Mouse (Mus musculus): ENCODE data around the gene Ceacam1. TPM values are rescaled to one million over a fixed set of nuclear protein-coding genes. Genes with fewer than 3 reads are reported as not detected.
"Not testable (repeated sequence)": the region's sequence is repeated elsewhere in the genome, so short reads cannot be mapped to it uniquely, and the experiment has no call there.

Gene Ceacam1
- total RNA-seq (2021): 1 to 10 TPM; 3.2 to 4.2 TPM
- long read RNA-seq, experiment 1, partial matches to known transcripts: 0 of 1 reads
- long read RNA-seq, experiment 1, other reads (novel, unspliced or antisense): 0 of 1 reads
- long read RNA-seq, experiment 2, partial matches to known transcripts: 1 of 2 reads
- long read RNA-seq, experiment 2, other reads (novel, unspliced or antisense): 0 of 2 reads

DNA sequence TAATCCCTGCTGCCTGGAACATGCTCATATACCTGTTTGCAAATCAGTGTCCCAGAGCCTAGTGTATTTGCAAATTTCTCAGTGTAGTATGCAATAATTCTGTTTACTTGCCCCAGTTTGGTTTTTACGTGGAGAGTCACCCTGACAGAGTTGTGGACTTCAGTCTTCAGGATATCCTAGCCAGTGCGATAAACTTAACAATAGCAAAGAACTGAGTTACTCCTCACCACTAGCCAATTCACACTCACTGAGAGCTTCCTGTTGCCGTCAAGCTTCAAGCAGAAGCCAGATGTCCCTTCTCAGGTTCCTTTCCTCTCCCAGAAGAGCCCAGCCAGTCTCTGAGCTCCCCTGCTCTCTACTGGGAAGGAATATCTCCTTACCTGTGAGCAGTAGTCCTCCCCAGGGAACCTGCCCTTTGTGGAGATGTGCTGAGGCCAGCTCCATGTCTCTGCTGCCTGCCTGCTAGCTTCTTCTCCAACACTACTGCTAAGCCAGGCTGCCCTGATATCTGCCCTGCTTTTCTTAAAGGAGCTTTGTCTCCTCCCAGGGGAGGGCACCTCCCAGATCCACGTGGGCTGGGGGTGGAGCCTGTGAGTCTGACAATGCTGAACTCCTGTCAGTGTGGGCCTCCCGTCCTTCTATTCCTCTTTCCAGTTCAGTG lies at the start of gene Ceacam1:
Gene Ceacam1 (minus strand): TSS at position 513 of the 661 bp plus-strand sequence.
- H3K27ac ChIP-seq; H3K4me3 ChIP-seq; DNase-seq (ENCODE audit: low spot score in 2 of 2): not testable (repeated sequence)

DNA sequence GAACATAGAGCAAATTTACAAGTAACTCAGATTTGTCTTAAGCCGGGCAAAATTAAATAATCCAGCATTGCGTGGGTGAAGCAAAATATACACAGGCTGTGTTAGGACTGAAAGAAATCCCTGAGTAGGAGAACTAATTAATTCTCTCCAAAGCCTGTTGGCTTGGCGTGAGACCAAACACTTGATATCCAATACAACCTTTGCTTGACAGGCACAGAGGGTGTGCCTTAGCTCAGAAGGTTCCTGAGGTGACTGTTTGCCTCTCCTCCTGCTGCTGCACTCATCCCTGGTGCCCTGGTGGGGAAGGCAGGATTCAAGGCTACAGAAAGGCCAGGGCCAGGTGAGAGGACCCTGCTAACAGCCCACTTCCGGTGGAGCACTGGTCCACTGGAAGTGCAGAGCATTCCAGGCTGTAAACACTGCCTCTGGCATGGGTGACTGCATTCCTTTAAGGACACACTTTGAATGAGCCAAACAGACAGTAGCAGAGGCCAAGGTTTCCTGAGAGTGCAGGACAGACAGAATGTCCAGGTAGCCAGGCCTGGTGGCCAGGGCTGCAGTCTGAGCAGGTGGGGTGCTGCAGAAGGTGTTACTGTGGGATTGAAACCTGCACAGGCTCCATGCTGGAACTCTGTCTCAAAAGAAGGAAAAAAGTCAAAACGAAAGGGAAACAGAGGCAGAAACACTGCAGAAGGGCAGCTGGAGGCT lies 38.8 kb upstream of the Ceacam1 start:
- DNase-seq (ENCODE audit: low spot score in 2 of 2); H3K27ac ChIP-seq; H3K4me3 ChIP-seq: not testable (repeated sequence)

DNA sequence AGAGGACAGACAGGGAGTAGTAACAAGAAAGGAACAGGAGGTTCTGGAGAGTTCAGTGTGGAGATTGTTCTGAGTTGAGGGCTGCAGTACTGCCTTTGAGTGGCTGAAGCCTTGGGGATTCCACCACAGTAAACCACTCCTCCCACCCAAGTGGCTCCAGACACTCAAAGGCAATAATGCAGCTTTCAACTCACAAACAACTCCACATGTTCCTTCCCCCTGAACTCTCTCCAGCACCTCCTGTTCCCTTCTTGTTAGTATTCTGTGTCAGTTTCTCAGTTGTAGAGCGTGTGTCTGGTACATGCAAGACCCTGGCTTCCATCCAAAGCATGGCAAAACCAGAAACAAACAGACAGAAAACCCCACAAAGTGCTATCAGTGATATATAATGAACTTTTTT lies 38.3 kb upstream of the Ceacam1 start:
- peak in 1 of 2 experiments; percentile 5 for DNase-seq (ENCODE audit: low spot score in 2 of 2)
- H3K4me3 ChIP-seq, H3K27ac ChIP-seq: not testable (repeated sequence)

DNA sequence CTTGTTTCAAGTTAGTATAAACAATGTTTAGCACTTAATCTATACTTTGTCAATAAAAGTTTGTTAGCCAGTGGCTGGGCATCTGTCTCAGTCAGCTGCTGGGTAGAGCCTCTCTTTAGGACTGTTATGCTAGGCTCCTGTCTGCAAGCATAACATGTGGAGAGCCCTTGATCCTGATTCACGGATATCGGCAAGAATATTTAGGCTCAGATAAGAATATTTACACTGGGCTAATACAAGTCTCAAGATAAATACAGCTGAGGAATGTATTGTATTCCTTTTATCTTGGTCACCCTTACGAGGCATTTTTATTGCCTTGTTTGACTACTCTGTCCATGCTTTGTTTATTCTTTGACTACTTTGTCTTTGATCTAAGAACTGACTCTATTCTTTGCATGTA lies 32.5 kb upstream of the Ceacam1 start:
- no peak overlapping the region for H3K27ac ChIP-seq
- TF ChIP-seq CTCF (conservative IDR thresholded peaks at IDR 0.05): no peak
- H3K4me3 ChIP-seq: no peak overlapping the region
- DNase-seq (ENCODE audit: low spot score in 2 of 2): no peak

DNA sequence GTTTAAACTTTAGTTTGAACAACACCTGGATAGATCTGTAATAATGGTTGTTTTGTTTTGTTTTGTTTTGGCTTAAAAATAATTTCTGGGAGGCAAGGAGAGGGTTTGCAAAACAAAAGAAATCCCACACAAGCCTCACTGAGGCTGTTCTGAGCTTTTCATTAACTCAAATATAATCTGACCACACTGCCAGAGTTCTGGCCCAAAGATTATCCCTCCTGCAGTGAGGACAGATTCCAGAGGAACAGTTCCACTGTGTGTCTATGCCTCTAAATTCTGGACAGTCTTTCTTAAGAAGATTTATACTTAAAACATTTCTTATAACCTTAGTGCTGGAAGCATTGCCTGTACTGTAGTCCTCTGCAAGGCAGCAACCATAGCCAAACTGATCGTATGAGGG lies 17.2 kb upstream of the Ceacam1 start:
- no peak for DNase-seq (ENCODE audit: low spot score in 2 of 2)
- Histone ChIP-seq H3K27ac (no peak overlapping the region), H3K4me3 (no peak overlapping the region)
- no peak for TF ChIP-seq CTCF (conservative IDR thresholded peaks at IDR 0.05)

DNA sequence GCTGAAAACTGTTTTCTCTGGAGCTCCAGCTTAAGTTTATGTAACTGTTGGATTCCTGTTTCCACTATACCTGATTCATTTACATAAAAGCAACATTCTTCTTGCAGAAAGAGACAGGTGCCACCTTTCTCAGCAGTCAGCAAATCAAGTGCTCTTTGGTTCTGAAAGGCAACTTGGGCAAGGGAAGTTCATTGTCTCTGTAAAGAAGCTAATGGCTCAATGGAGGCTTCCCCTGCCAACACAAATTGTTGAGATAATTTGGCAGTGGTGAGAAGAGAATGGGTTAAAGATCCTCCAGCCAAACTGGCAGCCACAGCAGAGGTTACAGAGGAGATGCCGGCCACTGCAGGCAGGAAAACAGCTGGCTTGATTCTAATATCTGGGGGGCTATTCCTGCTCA lies 13.3 kb upstream of the Ceacam1 start:
- not testable (repeated sequence) for DNase-seq (ENCODE audit: low spot score in 2 of 2); H3K4me3 ChIP-seq; H3K27ac ChIP-seq

DNA sequence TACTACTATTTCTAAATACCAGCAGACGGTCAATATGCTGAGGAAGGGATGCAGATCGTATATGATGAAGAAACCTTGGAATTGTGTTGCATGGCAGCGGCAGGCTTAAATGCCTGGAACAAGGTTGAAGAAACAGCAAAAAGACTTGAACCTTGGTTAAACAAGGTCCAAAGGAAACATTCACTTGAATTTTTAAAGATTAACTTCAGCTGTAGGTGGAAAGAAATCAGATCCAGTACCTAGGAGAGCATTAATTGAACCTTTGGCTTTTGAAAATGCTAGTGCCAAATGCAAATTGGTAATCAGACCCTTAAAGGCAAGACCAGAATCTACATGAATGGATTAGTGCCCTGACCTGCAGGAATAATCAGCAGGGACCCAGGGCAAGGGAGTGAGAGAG lies 12.0 kb upstream of the Ceacam1 start:
- not testable (repeated sequence) for H3K4me3 ChIP-seq; DNase-seq (ENCODE audit: low spot score in 2 of 2); H3K27ac ChIP-seq

DNA sequence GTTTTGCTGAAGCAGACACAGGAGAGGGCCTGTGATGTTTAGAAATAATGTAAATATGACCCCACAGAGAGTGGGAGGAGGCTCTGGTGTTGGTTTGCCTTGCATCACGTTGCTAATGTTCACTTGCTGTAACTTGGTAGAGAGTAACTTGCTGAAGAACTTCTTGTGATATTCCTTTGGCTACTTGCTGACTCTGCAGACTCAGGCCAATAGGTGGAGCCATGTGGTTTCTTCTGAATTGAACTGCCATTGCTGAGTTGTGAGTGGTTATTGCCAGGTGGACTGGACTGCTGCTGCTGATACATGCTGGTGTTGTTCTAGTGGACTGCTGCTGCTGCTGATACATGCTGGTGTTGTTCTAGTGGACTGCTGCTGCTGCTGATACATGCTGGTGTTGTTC lies 8.8 kb upstream of the Ceacam1 start:
- DNase-seq (ENCODE audit: low spot score in 2 of 2): peak; percentile 17 to 23
- no peak overlapping the region for H3K27ac ChIP-seq
- H3K4me3 ChIP-seq: no peak overlapping the region
- peak; percentile 74 for TF ChIP-seq CTCF (conservative IDR thresholded peaks at IDR 0.05)

DNA sequence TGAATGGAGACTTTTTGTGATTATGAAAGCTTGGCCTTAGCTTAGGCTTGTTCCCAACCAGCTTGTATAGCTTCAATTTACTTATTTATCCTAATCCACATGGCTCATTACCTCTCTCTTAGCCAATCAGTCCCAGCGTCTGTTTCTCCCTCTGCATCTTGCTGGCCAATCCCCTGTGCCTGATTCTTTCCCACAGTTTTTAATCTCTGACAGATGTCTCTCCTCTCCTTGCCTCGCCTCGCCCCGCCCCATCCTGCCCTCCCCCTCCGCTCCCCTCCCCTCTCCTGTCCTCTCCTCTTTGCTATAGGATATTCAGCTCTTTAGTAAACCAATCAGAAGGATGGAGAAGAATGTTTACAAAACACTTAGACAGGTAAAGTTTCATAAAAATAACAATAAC lies 7.7 kb upstream of the Ceacam1 start:
- DNase-seq (ENCODE audit: low spot score in 2 of 2): no peak
- H3K27ac ChIP-seq: no peak overlapping the region
- no peak overlapping the region for H3K4me3 ChIP-seq
- TF ChIP-seq CTCF (conservative IDR thresholded peaks at IDR 0.05): no peak

DNA sequence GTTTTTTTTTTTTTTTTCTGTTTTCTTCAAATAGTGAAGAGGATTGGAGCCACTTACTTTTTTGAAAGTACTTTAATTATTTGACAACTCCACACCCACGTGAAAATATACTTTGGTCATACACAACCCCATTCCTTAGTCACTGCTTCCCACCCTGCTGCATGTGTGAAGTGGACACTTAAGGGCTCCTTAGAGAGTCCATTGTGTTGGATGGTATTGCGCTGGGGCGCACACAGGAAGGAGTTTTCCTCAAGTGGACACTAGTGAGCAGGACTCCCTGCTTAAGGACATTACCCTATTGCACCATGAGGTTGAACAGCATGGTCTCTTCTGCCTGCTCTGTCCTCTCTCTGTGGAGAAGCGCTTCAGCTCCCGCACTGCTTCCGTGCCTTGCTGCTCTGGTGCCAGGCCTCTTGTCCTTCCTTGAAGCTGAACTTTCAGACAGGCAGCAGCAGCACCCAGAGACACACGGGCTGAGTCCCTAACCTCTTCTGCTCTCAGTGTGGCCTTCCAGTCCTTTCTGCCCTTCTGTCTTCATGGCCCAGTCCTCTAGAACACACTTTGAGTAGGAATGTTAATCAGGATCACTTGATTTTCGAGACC lies 5.8 kb upstream of the Ceacam1 start:
- Histone ChIP-seq H3K4me3 (no peak overlapping the region), H3K27ac (no peak overlapping the region)
- no peak for DNase-seq (ENCODE audit: low spot score in 2 of 2)
- TF ChIP-seq CTCF (conservative IDR thresholded peaks at IDR 0.05): no peak

DNA sequence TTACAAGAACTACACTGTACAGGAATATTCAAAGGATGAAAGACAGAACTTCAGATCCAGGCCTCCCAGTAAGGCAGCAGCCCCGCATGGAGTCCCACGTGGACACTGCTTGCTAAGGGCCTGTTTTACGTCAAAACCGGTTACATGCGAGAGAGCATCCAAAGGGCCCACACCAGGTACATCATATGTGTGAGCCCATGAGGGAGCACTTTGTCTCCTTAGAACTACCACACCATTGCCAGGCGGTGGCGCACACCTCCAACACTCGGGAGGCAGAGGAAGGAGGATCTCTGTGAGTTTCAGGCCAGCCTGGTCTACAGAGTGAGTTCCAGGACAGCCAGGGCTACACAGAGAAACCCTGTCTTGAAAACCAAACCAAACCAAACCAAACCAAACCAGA lies 3.4 kb upstream of the Ceacam1 start:
- DNase-seq (ENCODE audit: low spot score in 2 of 2); H3K4me3 ChIP-seq; H3K27ac ChIP-seq: not testable (repeated sequence)
- TF ChIP-seq CTCF (conservative IDR thresholded peaks at IDR 0.05): peak; percentile 26

DNA sequence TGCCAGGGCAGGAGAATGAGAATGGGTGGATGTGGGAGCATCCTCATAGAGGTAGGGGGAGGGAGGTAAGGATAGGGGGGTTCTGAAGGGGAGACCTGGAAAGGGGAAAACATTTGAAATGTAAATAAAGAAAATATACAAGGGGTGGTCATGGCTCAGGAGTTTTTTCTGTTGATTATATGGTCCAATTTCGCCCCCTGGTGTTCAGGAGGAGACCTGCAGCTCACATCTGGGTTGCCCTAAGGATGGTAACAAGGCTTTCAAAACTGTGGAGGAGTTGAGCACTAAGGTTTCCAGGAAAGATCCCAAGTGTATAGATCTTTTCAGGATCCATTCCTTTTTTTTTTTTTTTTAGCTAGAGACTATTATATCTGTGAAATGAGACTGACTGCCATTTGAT lies 2.0 kb upstream of the Ceacam1 start:
- peak; percentile 10 to 57 for DNase-seq (ENCODE audit: low spot score in 2 of 2)
- Histone ChIP-seq H3K4me3 (no peak overlapping the region), H3K27ac (no peak overlapping the region)
- peak; percentile 87 for TF ChIP-seq CTCF (conservative IDR thresholded peaks at IDR 0.05)

DNA sequence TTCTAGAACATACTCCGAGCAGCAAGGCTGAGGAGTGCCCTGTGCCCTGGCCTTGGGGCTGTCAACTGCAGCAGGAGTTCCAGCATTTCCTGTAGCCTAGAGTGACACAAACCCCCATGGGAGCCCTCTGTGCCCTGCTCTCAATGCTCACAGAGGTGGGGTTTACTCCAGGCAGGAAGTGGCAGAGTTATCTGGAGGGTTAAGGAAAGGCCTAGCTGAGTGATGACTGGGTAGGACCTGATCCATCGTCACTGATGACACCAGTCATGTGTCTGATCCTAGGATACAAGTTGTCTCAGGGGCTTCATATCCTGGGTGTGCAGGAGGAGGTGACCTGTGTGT lies 320 bp upstream of the Ceacam1 start:
- H3K4me3 ChIP-seq; DNase-seq (ENCODE audit: low spot score in 2 of 2); H3K27ac ChIP-seq: not testable (repeated sequence)

DNA sequence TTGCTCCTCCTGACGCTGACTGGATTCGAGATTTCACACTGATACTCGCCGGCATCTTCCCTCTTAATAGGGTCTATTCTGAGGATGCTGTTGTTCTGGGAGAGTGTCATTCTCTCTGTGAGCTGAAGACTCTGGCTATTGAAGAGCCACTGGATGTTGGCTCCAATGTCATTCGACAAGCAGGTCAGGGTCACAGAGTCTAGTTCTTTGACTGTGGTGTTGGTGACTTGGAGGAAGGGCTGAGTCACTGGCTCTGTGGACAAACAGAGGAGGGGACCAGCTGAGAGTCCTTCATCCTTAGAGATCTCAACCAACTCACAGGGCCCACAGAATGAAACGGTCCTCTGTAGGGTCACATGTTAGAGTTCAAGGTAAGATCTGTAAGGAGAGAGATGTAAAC lies 5.6 kb downstream of the Ceacam1 start:
- H3K4me3 ChIP-seq; DNase-seq (ENCODE audit: low spot score in 2 of 2); H3K27ac ChIP-seq: not testable (repeated sequence)

DNA sequence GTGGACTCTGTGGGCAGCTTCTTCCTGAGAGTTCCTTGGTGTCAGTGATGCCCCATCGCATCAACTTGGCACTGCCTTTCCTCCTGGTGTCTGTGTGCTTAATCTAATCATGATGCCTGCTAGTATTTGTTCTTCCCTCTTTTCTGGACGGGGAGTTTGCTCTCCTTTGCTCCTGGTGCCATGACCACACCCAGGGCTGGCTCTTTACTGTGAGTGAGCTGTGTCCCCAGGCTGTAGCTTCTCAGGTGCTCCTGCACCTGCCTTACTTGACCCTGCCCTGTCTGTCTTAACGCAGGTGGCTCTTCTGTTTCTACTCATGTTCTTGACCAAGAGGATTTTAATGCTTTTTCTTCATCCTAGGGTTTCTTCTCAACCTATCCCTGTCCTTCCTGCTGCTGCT lies 11.8 kb downstream of the Ceacam1 start:
- DNase-seq (ENCODE audit: low spot score in 2 of 2); H3K4me3 ChIP-seq; H3K27ac ChIP-seq: not testable (repeated sequence)

All from layer of hippocampus, adult 2 months (tissue).